Mouse (Mus musculus) MEL (cell line): ENCODE data around the gene Nol7. TPM values are rescaled to one million over a fixed set of nuclear protein-coding genes. Genes with fewer than 3 reads are reported as not detected.

ENCODE experiments used
- DNase-seq: peaks from one replicate; pipeline ENCODE4 v3.0.0; 2011; ENCODE audit warnings: low read depth, low spot score
- H3K27ac ChIP-seq: 2 replicates; pipeline ENCODE4 v1.5.1; 2012; ENCODE audit warnings: low read depth, mild to moderate bottlenecking, control low read depth, low read length, moderate library complexity; ENCODE audit not compliant: control insufficient read depth
- H3K27me3 ChIP-seq, 2 experiments: fragments of 150-350 bp in 1 of 2; sonication (generic) in 1 of 2; 2 replicates each; pipeline ENCODE4 v1.6.1; 2012; ENCODE audit warnings: low read length in 2 of 2, mild to moderate bottlenecking in 2 of 2, improper control_type of control experiment in 1 of 2, moderate library complexity in 1 of 2; ENCODE audit not compliant: insufficient read depth in 2 of 2, control insufficient read depth in 1 of 2
- H3K36me3 ChIP-seq, 2 experiments: 2 replicates each; pipeline ENCODE4 v1.6.1; 2012 to 2014; ENCODE audit warnings: low read length in 2 of 2, improper control_type of control experiment in 1 of 2, inconsistent platforms in 1 of 2, mild to moderate bottlenecking in 1 of 2; ENCODE audit not compliant: insufficient read depth in 2 of 2, control insufficient read depth in 1 of 2
- H3K4me1 ChIP-seq, 2 experiments: fragments of 150-350 bp in 1 of 2; sonication (generic) in 1 of 2; 2 replicates each; pipeline ENCODE4 v1.6.1; 2012; ENCODE audit warnings: low read length in 2 of 2, improper control_type of control experiment in 1 of 2, mild to moderate bottlenecking in 1 of 2; ENCODE audit not compliant: insufficient read depth in 2 of 2, control insufficient read depth in 1 of 2
- H3K4me3 ChIP-seq, 2 experiments: fragments of 150-350 bp in 1 of 2; sonication (generic) in 1 of 2; 2 replicates each; pipeline ENCODE4 v1.5.1; 2012; ENCODE audit warnings: low read depth in 2 of 2, low read length in 2 of 2, mild to moderate bottlenecking in 2 of 2, moderate library complexity in 2 of 2, control low read depth in 1 of 2, improper control_type of control experiment in 1 of 2; ENCODE audit not compliant: control insufficient read depth in 1 of 2, insufficient read depth in 1 of 2
- H3K79me2 ChIP-seq: 2 replicates; pipeline ENCODE4 v1.6.1; 2012; ENCODE audit warnings: mild to moderate bottlenecking, low read length, moderate library complexity; ENCODE audit not compliant: control insufficient read depth, poor library complexity, insufficient read depth
- H3K9ac ChIP-seq: 2 replicates; pipeline ENCODE4 v1.6.1; 2012; ENCODE audit warnings: low read depth, mild to moderate bottlenecking, control low read depth, low read length, moderate library complexity; ENCODE audit not compliant: control insufficient read depth, poor library complexity, severe bottlenecking
- H3K9me3 ChIP-seq: fragments of 150-350 bp; sonication (generic); replicated peaks from 2 replicates; pipeline ENCODE4 v1.6.1; 2012; ENCODE audit warnings: mild to moderate bottlenecking, low read length, improper control_type of control experiment, moderate library complexity; ENCODE audit not compliant: insufficient read depth
- ELF1 ChIP-seq: IDR thresholded peaks from 2 replicates; pipeline ENCODE4 v1.6.1; 2014; ENCODE audit warnings: low read depth, mild to moderate bottlenecking, inconsistent platforms, low read length, improper control_type of control experiment, moderate library complexity
- JUND ChIP-seq: IDR thresholded peaks from 2 replicates; pipeline ENCODE4 v1.6.1; 2011; ENCODE audit warnings: low read depth, mild to moderate bottlenecking, improper control_type of control experiment, low read length
- MAX ChIP-seq: IDR thresholded peaks from 2 replicates; pipeline ENCODE4 v1.6.1; 2011; ENCODE audit warnings: low read length, improper control_type of control experiment
- MEF2A ChIP-seq: IDR thresholded peaks from 2 replicates; pipeline ENCODE4 v1.6.1; 2014; ENCODE audit warnings: low read depth, mild to moderate bottlenecking, inconsistent platforms, low read length, improper control_type of control experiment; ENCODE audit not compliant: poor library complexity, insufficient replicate concordance, severe bottlenecking; ENCODE audit errors: extremely low read depth
- MXI1 ChIP-seq: IDR thresholded peaks from 2 replicates; pipeline ENCODE4 v1.6.1; 2011; ENCODE audit warnings: mild to moderate bottlenecking, low read depth, low read length, improper control_type of control experiment
- NRF1 ChIP-seq: IDR thresholded peaks from 2 replicates; pipeline ENCODE4 v1.6.1; 2014; ENCODE audit warnings: low read depth, mild to moderate bottlenecking, inconsistent platforms, low read length, improper control_type of control experiment, moderate library complexity; ENCODE audit not compliant: poor library complexity, insufficient read depth, severe bottlenecking
- POLR2A ChIP-seq, 2 experiments: IDR thresholded peaks; 2 replicates each; pipeline ENCODE4 v1.6.1; 2011 to 2012; ENCODE audit warnings: low read length in 2 of 2, mild to moderate bottlenecking in 2 of 2, control low read depth in 1 of 2, improper control_type of control experiment in 1 of 2, low read depth in 1 of 2, moderate library complexity in 1 of 2; ENCODE audit not compliant: control insufficient read depth in 1 of 2, insufficient read depth in 1 of 2, poor library complexity in 1 of 2
- POLR2AphosphoS5 ChIP-seq: IDR thresholded peaks from 2 replicates; pipeline ENCODE4 v1.6.1; 2012; ENCODE audit warnings: low read depth, borderline replicate concordance, mild to moderate bottlenecking, inconsistent platforms, low read length, moderate library complexity, mixed read lengths
- RAD21 ChIP-seq: IDR thresholded peaks from 2 replicates; pipeline ENCODE4 v1.6.1; 2011; ENCODE audit warnings: mild to moderate bottlenecking, low read depth, low read length, improper control_type of control experiment
- SIN3A ChIP-seq: IDR thresholded peaks from 2 replicates; pipeline ENCODE4 v1.6.1; 2012; ENCODE audit warnings: low read length, improper control_type of control experiment, inconsistent platforms
- TAL1 ChIP-seq: IDR thresholded peaks from 2 replicates; pipeline ENCODE4 v1.6.1; 2012; ENCODE audit warnings: mild to moderate bottlenecking, inconsistent platforms, low read length, moderate library complexity, mixed read lengths
- TBP ChIP-seq: IDR thresholded peaks from 2 replicates; pipeline ENCODE4 v1.8.0; 2011; ENCODE audit warnings: low read depth, low read length, improper control_type of control experiment
- UBTF ChIP-seq: IDR thresholded peaks from 2 replicates; pipeline ENCODE4 v1.6.1; 2012; ENCODE audit warnings: low read depth, mild to moderate bottlenecking, inconsistent platforms, low read length, improper control_type of control experiment, moderate library complexity, borderline replicate concordance; ENCODE audit not compliant: insufficient read depth
- USF1 ChIP-seq: IDR thresholded peaks from 2 replicates; pipeline ENCODE4 v1.6.1; 2014; ENCODE audit warnings: low read depth, mild to moderate bottlenecking, inconsistent platforms, low read length, improper control_type of control experiment, moderate library complexity
- USF2 ChIP-seq, 2 experiments: IDR thresholded peaks; 2 replicates each; pipeline ENCODE4 v1.6.1; 2011 to 2012; ENCODE audit warnings: improper control_type of control experiment in 2 of 2, low read length in 2 of 2, borderline replicate concordance in 1 of 2, inconsistent platforms in 1 of 2, low read depth in 1 of 2, mild to moderate bottlenecking in 1 of 2; ENCODE audit not compliant: insufficient read depth in 1 of 2
- ZC3H11A ChIP-seq: IDR thresholded peaks from 2 replicates; pipeline ENCODE4 v1.6.1; 2012; ENCODE audit warnings: low read depth, mild to moderate bottlenecking, inconsistent platforms, low read length, improper control_type of control experiment
- polyA plus RNA-seq, 2 experiments: library from polyadenylated mRNA; stranded (reverse) in 1 of 2; unstranded in 1 of 2; fragments of >175 nt in 1 of 2; fragments of >200 nt in 1 of 2; gene quantifications; 2 replicates each; pipeline versions ENCODE4 v1.2.1 to v1.2.4; 2012; ENCODE audit warnings: low replicate concordance in 2 of 2, low read depth in 1 of 2; ENCODE audit not compliant: insufficient read length in 2 of 2, insufficient read depth in 1 of 2, missing spikeins in 1 of 2
- total RNA-seq: library from RNA; depleted of rRNA; stranded (reverse); fragments of 300-350 nt; gene quantifications from 2 replicates; pipeline ENCODE4 v1.2.3, GENCODE M21; 2012

The Nol7 gene
- total and polyA plus RNA-seq, 3 experiments: 157 to 253 (median 186) TPM

GRCm38 (mm10) chr13:43399576-43399975 is 1.4 kb downstream of the Nol7 start:
- peaks cover 11 to 20% of the 10 kb centered on the region in 2 experiments for H3K36me3 ChIP-seq
- H3K27me3 ChIP-seq: no peaks in the 10 kb centered on the region
- DNase-seq: peak; percentile 68
- H3K4me1 ChIP-seq: no peaks in the 10 kb centered on the region
- H3K79me2 ChIP-seq: peaks cover 14% of the 10 kb centered on the region
- H3K27ac ChIP-seq: no peak overlapping the region
- peak overlapping the region; percentile 93 for H3K9ac ChIP-seq
- H3K9me3 ChIP-seq: no peaks in the 10 kb centered on the region
- peak overlapping the region; percentile 83 to 87 for H3K4me3 ChIP-seq
- TF ChIP-seq USF1 (no peak), POLR2A (IDR thresholded peaks at IDR 0.05; ENCODE audit: control insufficient read depth in 1 of 2, insufficient read depth in 1 of 2, low read depth in 1 of 2, low read length in 2 of 2, poor library complexity in 1 of 2) (0 out of 4 replicates have a peak, but pooled peaks of 1 of the 2 experiments have one; percentile 28)

GRCm38 (mm10) chr13:43412311-43412710 is 14.1 kb downstream of the Nol7 start:
- Histone ChIP-seq H3K9me3 (no peaks in the 10 kb centered on the region), H3K4me1 (no peaks in the 10 kb centered on the region), H3K9ac (no peak overlapping the region), H3K36me3 (peaks cover 0 to 10% of the 10 kb centered on the region in 2 experiments; a peak in 2 of 4 replicates), H3K27me3 (no peaks in the 10 kb centered on the region), H3K79me2 (no peaks in the 10 kb centered on the region), H3K27ac (no peak overlapping the region), H3K4me3 (no peak overlapping the region)
- no peak for DNase-seq
- TF ChIP-seq NRF1 (no peak), UBTF (no peak), JUND (no peak), MEF2A (no peak), POLR2AphosphoS5 (no peak), MAX (no peak), POLR2A (IDR thresholded peaks at IDR 0.05; ENCODE audit: control insufficient read depth in 1 of 2, insufficient read depth in 1 of 2, low read depth in 1 of 2, low read length in 2 of 2, poor library complexity in 1 of 2) (no peak), TBP (no peak), SIN3A (no peak), TAL1 (no peak), ZC3H11A (no peak), USF2 (IDR thresholded peaks at IDR 0.05; ENCODE audit: borderline replicate concordance in 1 of 2, insufficient read depth in 1 of 2, low read depth in 1 of 2, low read length in 2 of 2) (no peak), RAD21 (no peak), ELF1 (no peak), MXI1 (no peak)
